Mouse (Mus musculus) v-Abl transformed pro-B cells (cell line): ENCODE results near the gene Siah2.

ENCODE experiments used
- in situ Hi-C, 2 experiments: fragments of 400-800 bp; cut with MboI; formaldehyde crosslinking; loops; one replicate each; pipeline ENCODE4 v1.15.1; 2025; ENCODE audit not compliant: unreplicated experiment in 2 of 2

Siah2 gene

DNA sequence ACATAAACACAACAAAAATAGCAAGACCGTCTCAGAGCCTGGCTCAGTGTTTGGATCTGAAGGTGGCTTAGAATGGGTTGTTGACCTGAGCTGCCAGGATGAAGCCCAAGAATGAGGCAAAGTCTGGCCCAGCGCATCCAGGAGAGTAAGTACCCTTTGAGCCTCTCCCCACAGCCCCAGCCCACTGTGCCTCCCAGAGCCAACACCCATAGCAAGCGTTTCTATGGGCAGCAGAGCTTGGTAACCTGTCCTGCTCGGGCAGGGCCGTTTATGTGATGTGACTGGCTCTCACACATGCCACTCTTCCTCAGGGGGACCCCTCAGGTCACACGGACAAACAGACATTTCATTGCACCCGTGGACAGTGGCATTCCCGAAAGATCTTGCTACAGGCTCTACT, 13.8 kb downstream of the Siah2 start:
- in situ Hi-C loops, result loop anchor here (25.0 kb wide), 2 partner anchors 1016 to 1834 kb away; partner anchors contain the start of gene Commd2 (in 1 of the 2)

GRCm38 (mm10) chr3:58677615-58678014, 14.6 kb downstream of the Siah2 start:
- in situ Hi-C loops, result loop anchor here (25.0 kb wide), 2 partner anchors 1015 to 1835 kb away; partner anchors contain the start of gene Commd2 (in 1 of the 2)

- in situ Hi-C loops, result loop anchor here in 1 of 2 experiments (25.0 kb wide), 2 partner anchors 836 to 1439 kb away; partner anchors contain the start of gene Pfn2
Measured at GRCm38 (mm10) chr3:58673295-58673694, 18.9 kb downstream of the Siah2 start.

- in situ Hi-C loops, result loop anchor here in 1 of 2 experiments (25.0 kb wide), 2 partner anchors 835 to 1440 kb away; partner anchors contain the start of gene Pfn2
Measured at GRCm38 (mm10) chr3:58672481-58673183, 19.6 kb downstream of the Siah2 start.

GRCm38 (mm10) chr3:58671616-58672250, 20.5 kb downstream of the Siah2 start:
- in situ Hi-C loops, result loop anchor here in 1 of 2 experiments (25.0 kb wide), 2 partner anchors 834 to 1441 kb away; partner anchors contain the start of gene Pfn2

DNA sequence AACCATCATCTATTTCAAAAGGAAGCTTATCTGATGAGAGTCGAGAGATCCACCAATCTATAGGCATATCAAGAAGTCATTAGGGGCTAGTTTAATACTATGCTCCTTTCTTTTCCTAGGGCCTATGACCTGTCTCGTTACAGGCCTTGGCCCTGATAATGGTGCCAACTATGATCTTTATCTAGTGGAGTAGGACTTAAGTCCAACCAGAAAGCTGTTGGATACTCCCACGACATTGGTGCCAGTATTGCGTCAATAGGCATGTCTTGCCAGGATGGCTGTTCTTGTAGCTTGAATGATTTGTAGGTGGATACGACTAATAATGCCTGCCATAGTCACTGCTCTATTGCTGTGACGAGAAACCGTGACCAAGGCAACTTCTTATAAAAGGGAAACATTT, 28.2 kb downstream of the Siah2 start:
- in situ Hi-C loops, result loop anchor here in 1 of 2 experiments (25.0 kb wide), 2 partner anchors 827 to 1448 kb away; partner anchors contain the start of gene Pfn2

DNA sequence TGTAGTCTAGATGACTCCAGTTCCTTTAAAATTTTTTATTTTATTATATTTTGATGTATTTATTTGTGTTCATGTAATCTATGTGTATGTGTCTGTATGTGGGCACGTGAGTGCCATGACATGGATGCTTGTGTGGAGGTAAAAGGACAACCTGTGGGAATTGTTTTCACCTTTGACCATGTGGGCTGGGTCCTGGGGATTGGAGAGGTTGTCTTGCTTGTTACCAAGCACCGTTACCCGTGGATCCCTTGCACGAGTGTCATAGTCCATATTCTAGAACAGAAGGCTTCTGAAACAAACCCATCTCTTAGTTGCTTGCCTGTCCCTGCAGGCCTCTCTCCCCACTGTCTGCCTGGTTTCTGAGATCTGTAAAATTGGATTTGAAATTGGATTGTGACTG, 31.6 kb downstream of the Siah2 start:
- in situ Hi-C loops, result loop anchor here in 1 of 2 experiments (25.0 kb wide), 2 partner anchors 823 to 1452 kb away; partner anchors contain the start of gene Pfn2

- in situ Hi-C loops, result loop anchor here (5.0 to 25.0 kb wide), 9 partner anchors 45 to 1455 kb away; partner anchors contain the start of genes Tsc22d2 (in 2 of the 2) and Pfn2 (in 1 of the 2)
Measured at GRCm38 (mm10) chr3:58657356-58657755, 34.8 kb downstream of the Siah2 start.

GRCm38 (mm10) chr3:58655362-58656130, 36.7 kb downstream of the Siah2 start:
- in situ Hi-C loops, result loop anchor here (5.0 to 25.0 kb wide), 9 partner anchors 47 to 1457 kb away; partner anchors contain the start of genes Tsc22d2 (in 2 of the 2) and Pfn2 (in 1 of the 2)

- in situ Hi-C loops, result loop anchor here (5.0 to 25.0 kb wide), 4 partner anchors 142 to 1458 kb away; partner anchors contain the start of genes Pfn2 (in 1 of the 2) and Tsc22d2 (in 1 of the 2)
Measured at GRCm38 (mm10) chr3:58653907-58654306, 38.3 kb downstream of the Siah2 start.

DNA sequence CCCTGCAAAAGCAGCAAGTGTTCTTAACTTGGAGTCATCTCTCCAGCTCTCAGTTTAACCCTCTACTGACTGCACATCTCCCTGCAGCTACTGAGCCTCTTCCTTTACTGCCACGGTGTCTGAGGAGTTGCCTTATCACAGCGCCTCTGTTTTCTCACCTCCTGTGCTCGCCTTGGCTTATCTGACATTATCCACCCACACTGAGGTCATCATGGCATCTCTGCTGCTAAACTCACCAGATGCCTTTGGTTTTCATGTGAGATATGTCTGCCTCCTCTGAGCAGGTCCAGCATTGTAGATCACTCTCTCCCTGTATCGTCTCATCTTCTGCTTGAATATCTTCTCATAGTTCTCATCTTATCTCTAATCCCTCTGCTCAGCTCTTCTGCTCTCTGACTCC, 41.9 kb downstream of the Siah2 start:
- in situ Hi-C loops, result loop anchor here (5.0 to 25.0 kb wide), 4 partner anchors 138 to 1462 kb away; partner anchors contain the start of genes Pfn2 (in 1 of the 2) and Tsc22d2 (in 1 of the 2)

DNA sequence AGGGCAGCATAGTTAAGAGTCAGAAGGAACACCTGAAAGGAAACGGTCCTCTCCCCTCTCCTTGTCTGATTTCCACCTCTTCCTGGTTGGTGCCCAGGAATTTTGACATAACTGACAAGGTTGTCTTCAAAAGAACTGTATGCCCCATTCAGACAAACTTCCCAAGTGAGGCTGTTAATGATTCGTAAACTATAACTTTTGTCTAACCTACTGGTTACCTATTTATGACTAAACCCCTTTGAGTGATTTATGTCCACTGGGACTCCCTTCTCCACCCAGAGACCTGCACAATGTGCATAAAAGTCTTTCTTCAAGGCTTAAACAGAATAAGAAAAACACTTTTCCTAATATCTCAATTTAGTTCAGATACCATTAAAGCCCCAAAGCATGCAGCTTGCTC, 45.0 kb downstream of the Siah2 start:
- in situ Hi-C loops, result loop anchor here in 1 of 2 experiments (25.0 kb wide), 1 partner anchor 485 kb away; no protein-coding TSS in a partner anchor

GRCm38 (mm10) chr3:58646180-58646579, 46.0 kb downstream of the Siah2 start:
- in situ Hi-C loops, result loop anchor here in 1 of 2 experiments (25.0 kb wide), 1 partner anchor 484 kb away; no protein-coding TSS in a partner anchor

- in situ Hi-C loops, result loop anchor here in 1 of 2 experiments (25.0 kb wide), 1 partner anchor 474 kb away; no protein-coding TSS in a partner anchor
Measured at GRCm38 (mm10) chr3:58636406-58637295, 55.5 kb downstream of the Siah2 start, which contains the start of gene Erich6. Gene Erich6, minus strand, starts transcription at chr3:58637207.

DNA sequence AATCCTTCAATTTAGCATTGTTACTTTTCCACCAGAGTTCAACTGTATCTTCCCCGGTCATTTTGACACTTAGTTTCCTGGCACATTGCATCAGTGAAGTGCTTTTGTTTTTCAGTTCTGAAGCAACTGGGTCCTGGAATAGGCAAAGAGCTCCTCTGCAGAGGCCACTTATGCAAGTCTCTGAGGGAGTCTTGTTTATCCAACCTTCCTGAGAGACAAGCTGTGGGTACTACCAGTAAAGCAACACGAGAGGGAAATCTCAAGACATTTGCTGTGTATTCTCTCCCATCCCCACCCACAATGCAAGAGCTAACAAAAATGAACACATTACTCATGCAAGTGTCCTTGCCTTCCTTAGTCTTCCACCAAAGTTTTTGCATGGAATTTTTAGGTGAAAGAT, 60.5 kb downstream of the Siah2 start:
- in situ Hi-C loops, result loop anchor here in 1 of 2 experiments (25.0 kb wide), 1 partner anchor 469 kb away; no protein-coding TSS in a partner anchor

DNA sequence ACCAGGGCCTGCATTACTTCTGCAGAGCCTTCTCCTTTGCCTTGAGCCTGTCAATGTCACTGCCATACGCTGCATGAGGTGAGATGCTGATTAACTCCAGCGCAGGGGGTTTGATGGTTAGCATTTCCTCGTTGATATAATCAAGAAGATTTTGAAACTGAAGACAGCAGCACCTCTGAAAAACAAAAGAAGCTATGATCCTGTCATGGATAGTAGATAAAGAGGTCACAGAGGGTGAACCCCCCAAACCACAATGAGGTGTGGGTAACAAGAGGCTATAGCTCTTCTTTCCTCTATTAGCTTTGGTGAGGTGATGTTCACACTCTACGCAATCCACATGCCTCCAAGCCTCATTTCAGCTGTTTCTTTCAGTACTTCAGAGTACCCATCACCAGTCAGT, 67.2 kb downstream of the Siah2 start:
- in situ Hi-C loops, result loop anchor here in 1 of 2 experiments (25.0 kb wide), 2 partner anchors 463 to 1363 kb away; no protein-coding TSS in a partner anchor
